Mouse (Mus musculus) heart, adult 2 months (tissue): ENCODE results near the gene Galnt2.
A peak's percentile ranks its signal among the peaks of the same experiment; 100 is the strongest.

Experiments
- CTCF ChIP-seq: fragments of 200-600 bp; IDR thresholded peaks from 2 replicates; pipeline ENCODE4 v1.8.1; 2022; ENCODE audit warnings: antibody characterized with exemption, mild to moderate bottlenecking, moderate library complexity
- EP300 ChIP-seq: fragments of 200-500 bp; IDR thresholded peaks from 2 replicates; pipeline ENCODE4 v1.6.1; 2011; ENCODE audit warnings: low read depth, low read length, control low read depth; ENCODE audit not compliant: insufficient read depth
- POLR2A ChIP-seq: fragments of 200-500 bp; IDR thresholded peaks from 2 replicates; pipeline ENCODE4 v1.6.1; 2011; ENCODE audit warnings: mild to moderate bottlenecking, low read depth, low read length, control low read depth; ENCODE audit not compliant: insufficient read depth

DNA sequence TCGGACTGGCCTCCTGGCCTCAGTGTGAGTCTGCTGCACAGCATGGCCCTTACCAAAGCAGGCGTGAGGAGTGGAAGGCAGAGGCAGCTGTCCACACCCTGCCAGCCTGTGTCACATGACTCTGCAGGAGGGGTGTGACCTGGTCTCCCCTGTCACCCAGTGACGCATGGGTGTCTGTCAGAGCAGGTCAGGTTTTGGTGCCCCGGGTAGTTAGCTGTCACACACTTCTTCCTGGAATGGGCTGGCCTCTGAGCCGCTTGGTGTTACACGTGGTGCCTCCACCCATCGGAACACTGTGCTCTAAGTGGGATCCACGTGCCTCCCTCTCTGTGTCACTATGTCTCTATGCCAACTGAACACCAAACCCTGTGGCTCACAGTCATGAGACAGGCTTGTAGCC lies 34.6 kb downstream of the Galnt2 start:
- TF ChIP-seq CTCF (no peak), POLR2A (no peak; the same call in 1 of the 2 replicates), EP300 (peak; percentile 96)
